In the genomic region with DNA sequence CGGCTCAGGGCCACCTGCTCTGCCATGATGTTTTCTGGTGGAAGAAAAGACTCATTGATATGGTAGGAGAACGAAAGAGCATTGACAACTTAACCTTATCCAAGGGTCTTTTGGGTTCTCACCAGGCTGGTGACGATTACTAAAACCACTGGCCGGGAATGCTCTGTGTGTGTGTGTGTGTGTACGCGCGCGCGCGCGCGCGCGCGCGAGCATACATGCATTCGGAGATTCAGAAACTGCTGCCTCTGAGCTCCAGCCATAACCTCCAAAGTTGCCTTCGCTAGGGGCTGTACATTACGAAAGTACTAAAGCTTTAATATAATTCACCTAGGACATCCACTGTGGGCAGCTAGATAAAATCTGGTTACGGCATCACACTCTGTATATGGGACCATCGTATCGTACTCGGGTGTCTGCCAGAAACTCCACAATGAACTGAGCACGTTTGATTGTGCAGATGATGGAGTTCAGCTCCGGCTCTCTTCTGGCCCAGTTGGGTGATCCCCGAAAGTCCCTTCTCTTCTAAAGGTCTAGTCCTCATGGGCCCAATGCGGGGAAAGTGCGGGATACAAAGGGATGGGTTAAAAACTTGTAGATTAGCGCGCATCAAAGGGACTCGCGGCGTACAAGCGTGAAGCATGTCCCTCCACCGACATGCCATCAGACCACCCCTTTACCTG, we compare ENCODE assay signal across 8 mouse cellular contexts. TPM values are rescaled to one million over a fixed set of nuclear protein-coding genes. Genes with fewer than 3 reads are reported as not detected.
A peak's percentile ranks its signal among the peaks of the same experiment; 100 is the strongest.
DNase-seq lines count a peak whose midpoint lies in the region; ATAC-seq and TF ChIP-seq lines count a peak whose summit lies in the region.

No protein-coding gene starts in this region.

- 0 out of 2 replicates have a peak, but pooled peaks cover 3% of the 10 kb centered on the region for H3K36me3 ChIP-seq in ES-E14 (ENCODE audit: control insufficient read depth, insufficient read depth, low read length, poor library complexity, severe bottlenecking)
- no peaks in the 10 kb centered on the region for H3K36me3 ChIP-seq in embryonic facial prominence, embryonic 14.5 days (ENCODE audit: control insufficient read depth, insufficient read depth, low read length)
- H3K36me3 ChIP-seq in limb, embryonic 11.5 days (ENCODE audit: control insufficient read depth, insufficient read depth, low read length): no peaks in the 10 kb centered on the region
- no peaks in the 10 kb centered on the region for H3K36me3 ChIP-seq in neural tube, embryonic 15.5 days

- no peaks in the 10 kb centered on the region for H3K27me3 ChIP-seq in embryonic facial prominence, embryonic 14.5 days (replicated peaks; ENCODE audit: control insufficient read depth, insufficient read depth, low read length)
- no peaks in the 10 kb centered on the region for H3K27me3 ChIP-seq in limb, embryonic 11.5 days (ENCODE audit: control insufficient read depth, insufficient read depth, low read length)
- H3K27me3 ChIP-seq in neural tube, embryonic 15.5 days (replicated peaks): no peaks in the 10 kb centered on the region

- no peaks in the 10 kb centered on the region for H3K9me3 ChIP-seq in ES-E14 (ENCODE audit: control insufficient read depth, insufficient read depth, low read depth, low read length)
- H3K9me3 ChIP-seq in embryonic facial prominence, embryonic 14.5 days (ENCODE audit: control insufficient read depth, low read length): no peaks in the 10 kb centered on the region
- H3K9me3 ChIP-seq in limb, embryonic 11.5 days (ENCODE audit: control insufficient read depth, low read length): no peaks in the 10 kb centered on the region
- no peaks in the 10 kb centered on the region for H3K9me3 ChIP-seq in neural tube, embryonic 15.5 days (replicated peaks)

- ATAC-seq in embryonic facial prominence, embryonic 14.5 days (ENCODE audit: low read depth): peak; percentile 48
- ATAC-seq in limb, embryonic 11.5 days (ENCODE audit: insufficient number of reproducible peaks, low FRiP score, low TSS enrichment, low read depth): peak; percentile 58; the same call in 1 of the 2 replicates
- peak; percentile 57 for ATAC-seq in neural tube, embryonic 15.5 days (ENCODE audit: low FRiP score)

- 34% methylated on average over 35 of the region's 35 CpGs for WGBS in embryonic facial prominence, embryonic 14.5 days
- 30% methylated on average over 35 of the region's 35 CpGs for WGBS in limb, embryonic 11.5 days
- WGBS in neural tube, embryonic 15.5 days: 30% methylated on average over 35 of the region's 35 CpGs

- peak overlapping the region; percentile 82 to 87 for H3K4me3 ChIP-seq in ES-E14 (ENCODE audit: insufficient read depth in 1 of 2, low read depth in 1 of 2, low read length in 2 of 2, poor library complexity in 1 of 2, severe bottlenecking in 1 of 2)
- H3K4me3 ChIP-seq in embryonic facial prominence, embryonic 14.5 days (ENCODE audit: low read depth, low read length): peak overlapping the region; percentile 55
- peak overlapping the region; percentile 50 for H3K4me3 ChIP-seq in limb, embryonic 11.5 days (ENCODE audit: low read depth, low read length)
- H3K4me3 ChIP-seq in neural tube, embryonic 15.5 days (replicated peaks): peak overlapping the region; percentile 51

- intact Hi-C loops in left cerebral cortex, postnatal 36 days (cut with DNase I): no loop called here

- DNase-seq in kidney, postnatal 10 days: peak; percentile 10
- no peak for DNase-seq in kidney, postnatal 14 days
- DNase-seq in ES-E14 (ENCODE audit: low read depth, low spot score): no peak
- peak; percentile 19 for DNase-seq in embryonic facial prominence, embryonic 14.5 days (ENCODE audit: low spot score)
- peak; percentile 21 for DNase-seq in limb, embryonic 11.5 days (ENCODE audit: low spot score)
- no peak for DNase-seq in cerebellum, adult 11 months
- DNase-seq in left cerebral cortex, postnatal 36 days (ENCODE audit: low spot score in 2 of 2): no peak

- H3K4me1 ChIP-seq in ES-E14 (ENCODE audit: control insufficient read depth in 2 of 2, insufficient read depth in 2 of 2, low read length in 2 of 2, poor library complexity in 1 of 2): no peaks in the 10 kb centered on the region
- H3K4me1 ChIP-seq in embryonic facial prominence, embryonic 14.5 days (ENCODE audit: control insufficient read depth, insufficient read depth, low read length): no peaks in the 10 kb centered on the region
- no peaks in the 10 kb centered on the region for H3K4me1 ChIP-seq in limb, embryonic 11.5 days (ENCODE audit: control insufficient read depth, insufficient read depth, low read length)
- H3K4me1 ChIP-seq in neural tube, embryonic 15.5 days: peaks cover 10% of the 10 kb centered on the region; the same call in 1 of the 2 replicates

- H3K27ac ChIP-seq in ES-E14 (ENCODE audit: insufficient read depth, low read depth, low read length, poor library complexity, severe bottlenecking): no peak overlapping the region
- peak overlapping the region; percentile 88 for H3K27ac ChIP-seq in embryonic facial prominence, embryonic 14.5 days (replicated peaks; ENCODE audit: low read depth, low read length)
- no peak overlapping the region for H3K27ac ChIP-seq in limb, embryonic 11.5 days (replicated peaks; ENCODE audit: low read depth, low read length)
- H3K27ac ChIP-seq in neural tube, embryonic 15.5 days (replicated peaks): peak overlapping the region; percentile 90

- H3K9ac ChIP-seq in ES-E14 (ENCODE audit: insufficient read depth, low read depth, low read length, poor library complexity, severe bottlenecking): peak overlapping the region; percentile 78
- peak overlapping the region; percentile 69 for H3K9ac ChIP-seq in embryonic facial prominence, embryonic 14.5 days (ENCODE audit: low read depth, low read length)
- peak overlapping the region; percentile 49 for H3K9ac ChIP-seq in limb, embryonic 11.5 days (ENCODE audit: low read length)
- peak overlapping the region; percentile 45 for H3K9ac ChIP-seq in neural tube, embryonic 15.5 days (replicated peaks)

- in situ Hi-C loops in ES-E14 (cut with MboI; ENCODE audit: low sequenced_read_pairs in 2 of 2, unreplicated experiment in 2 of 2): no loop called here

- H3K4me2 ChIP-seq in embryonic facial prominence, embryonic 14.5 days (ENCODE audit: low read depth, low read length): peak overlapping the region; percentile 55
- H3K4me2 ChIP-seq in limb, embryonic 11.5 days (ENCODE audit: low read depth, severe bottlenecking): peak overlapping the region; percentile 54
- peak overlapping the region; percentile 60 for H3K4me2 ChIP-seq in neural tube, embryonic 15.5 days

TF ChIP-seq in ES-E14, 5 proteins besides CTCF, POLR2A, EP300 and RAD21:
- TF ChIP-seq CHD2 (IDR thresholded peaks at IDR 0.05; ENCODE audit: low read depth, low read length) (no peak), ZC3H11A (IDR thresholded peaks at IDR 0.05; ENCODE audit: borderline replicate concordance, low read depth, low read length) (no peak), MAFK (IDR thresholded peaks at IDR 0.05; ENCODE audit: insufficient read depth, low read depth, low read length) (no peak), HCFC1 (IDR thresholded peaks at IDR 0.05; ENCODE audit: borderline replicate concordance, insufficient read depth, low read length) (no peak), ZNF384 (IDR thresholded peaks at IDR 0.05; ENCODE audit: low read depth, low read length) (no peak)

RNA-seq across cellular contexts. Expression of gene G6pdx, which starts 0.7 kb away (rescaled TPM):
- total RNA-seq in ES-E14 (2012; rRNA removed): 30.1 and 30.3 TPM in 2 replicates
- 43.9 and 50.7 TPM in 2 replicates for polyA plus RNA-seq in embryonic facial prominence, embryonic 14.5 days (2014; fragmentation: Nextera tagmentation; extraction: Ambion mirVana)
- polyA plus RNA-seq in limb, embryonic 11.5 days (2014; fragmentation: Nextera tagmentation; extraction: Ambion mirVana): 49.1 and 57.9 TPM in 2 replicates
- 43.4 and 50.2 TPM in 2 replicates for polyA plus RNA-seq in neural tube, embryonic 15.5 days (2015; fragmentation: Nextera tagmentation; extraction: Ambion mirVana)
- 10 to 100 TPM; 25.9 to 26.3 TPM for total RNA-seq in left cerebral cortex, postnatal 36 days (2021)

RNA-seq across cellular contexts. Expression of gene Ikbkg, which starts 35.2 kb away (rescaled TPM):
- total RNA-seq in ES-E14 (2012; rRNA removed): 15.4 and 25.3 TPM in 2 replicates
- 20.7 and 25.4 TPM in 2 replicates for polyA plus RNA-seq in embryonic facial prominence, embryonic 14.5 days (2014; fragmentation: Nextera tagmentation; extraction: Ambion mirVana)
- polyA plus RNA-seq in limb, embryonic 11.5 days (2014; fragmentation: Nextera tagmentation; extraction: Ambion mirVana): 19.1 and 23.7 TPM in 2 replicates
- polyA plus RNA-seq in neural tube, embryonic 15.5 days (2015; fragmentation: Nextera tagmentation; extraction: Ambion mirVana): 14.1 and 15.8 TPM in 2 replicates
- 10 to 100 TPM; 46.9 to 49.9 TPM for total RNA-seq in left cerebral cortex, postnatal 36 days (2021)

RNA-seq across cellular contexts. Expression of gene Fam3a, which starts 35.2 kb away (rescaled TPM):
- 8.9 and 9.6 TPM in 2 replicates for total RNA-seq in ES-E14 (2012; rRNA removed)
- 38.4 and 43.0 TPM in 2 replicates for polyA plus RNA-seq in embryonic facial prominence, embryonic 14.5 days (2014; fragmentation: Nextera tagmentation; extraction: Ambion mirVana)
- 26.0 and 29.4 TPM in 2 replicates for polyA plus RNA-seq in limb, embryonic 11.5 days (2014; fragmentation: Nextera tagmentation; extraction: Ambion mirVana)
- polyA plus RNA-seq in neural tube, embryonic 15.5 days (2015; fragmentation: Nextera tagmentation; extraction: Ambion mirVana): 36.6 TPM in 2 replicates
- 10 to 100 TPM; 18.0 to 22.5 TPM for total RNA-seq in left cerebral cortex, postnatal 36 days (2021)

RNA-seq across cellular contexts. Expression of gene Gm6880, which starts 52.9 kb away (rescaled TPM):
- 1.3 and 4.7 TPM in 2 replicates for total RNA-seq in ES-E14 (2012; rRNA removed)
- polyA plus RNA-seq in embryonic facial prominence, embryonic 14.5 days (2014; fragmentation: Nextera tagmentation; extraction: Ambion mirVana): not detected in 2 replicates
- polyA plus RNA-seq in limb, embryonic 11.5 days (2014; fragmentation: Nextera tagmentation; extraction: Ambion mirVana): 0.43 TPM in 1 of 2 replicates, not detected in the other
- not detected in 2 replicates for polyA plus RNA-seq in neural tube, embryonic 15.5 days (2015; fragmentation: Nextera tagmentation; extraction: Ambion mirVana)
- total RNA-seq in left cerebral cortex, postnatal 36 days (2021): not detected

RNA-seq across cellular contexts. Expression of gene Slc10a3, which starts 55.1 kb away (rescaled TPM):
- total RNA-seq in ES-E14 (2012; rRNA removed): 8.4 and 11.4 TPM in 2 replicates
- polyA plus RNA-seq in embryonic facial prominence, embryonic 14.5 days (2014; fragmentation: Nextera tagmentation; extraction: Ambion mirVana): 21.4 and 22.5 TPM in 2 replicates
- 10.8 and 15.2 TPM in 2 replicates for polyA plus RNA-seq in limb, embryonic 11.5 days (2014; fragmentation: Nextera tagmentation; extraction: Ambion mirVana)
- 8.9 and 9.5 TPM in 2 replicates for polyA plus RNA-seq in neural tube, embryonic 15.5 days (2015; fragmentation: Nextera tagmentation; extraction: Ambion mirVana)
- total RNA-seq in left cerebral cortex, postnatal 36 days (2021): 1 to 10 TPM; 2.4 to 2.7 TPM

Comparison
In these comparisons a context has a peak if more than half of its experiments do, and no peak if none do; other contexts are left out.
1. DNase-seq: peak in kidney, postnatal 10 days (single experiment), embryonic facial prominence, embryonic 14.5 days (single experiment) and limb, embryonic 11.5 days (single experiment); none in kidney, postnatal 14 days (single experiment), ES-E14 (single experiment), cerebellum, adult 11 months (single experiment) and left cerebral cortex, postnatal 36 days (0 of 2).
2. H3K27ac ChIP-seq: peak in embryonic facial prominence, embryonic 14.5 days (single experiment) and neural tube, embryonic 15.5 days (single experiment); none in ES-E14 (single experiment) and limb, embryonic 11.5 days (single experiment).
3. Peak in every context shown above with its lines, with median percentiles within 50 percentile points of each other: H3K4me3 ChIP-seq, H3K9ac ChIP-seq, ATAC-seq and H3K4me2 ChIP-seq.